Mouse (Mus musculus): ENCODE measurements around the gene Sh3glb2.

Gene Sh3glb2

GRCm38 (mm10) chr2:30342061-30342460 lies 17.1 kb downstream of the Sh3glb2 start:
- DNase-seq (ENCODE audit: low read depth, low spot score) = no peak

DNA sequence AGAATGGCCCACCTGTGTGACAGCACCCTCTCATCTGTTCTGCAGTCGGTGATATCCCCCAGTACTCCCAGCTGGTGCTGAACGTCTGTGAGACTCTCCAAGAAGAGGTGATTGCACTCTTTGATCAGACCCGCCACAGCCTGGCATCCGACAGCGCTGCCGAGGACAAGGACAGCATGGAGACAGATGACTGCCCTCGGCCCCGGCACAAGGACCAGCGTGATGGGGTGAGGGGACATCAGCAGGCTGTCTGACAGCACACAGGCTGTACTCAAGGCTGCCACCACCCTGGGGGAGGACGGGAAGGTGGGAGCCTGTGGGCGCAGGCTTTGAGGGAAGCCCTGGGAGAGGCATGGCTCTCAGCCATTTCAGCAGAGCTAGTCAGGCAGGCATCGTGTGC lies 22.0 kb downstream of the Sh3glb2 start:
- DNase-seq (ENCODE audit: low read depth, low spot score) = no peak

DNA sequence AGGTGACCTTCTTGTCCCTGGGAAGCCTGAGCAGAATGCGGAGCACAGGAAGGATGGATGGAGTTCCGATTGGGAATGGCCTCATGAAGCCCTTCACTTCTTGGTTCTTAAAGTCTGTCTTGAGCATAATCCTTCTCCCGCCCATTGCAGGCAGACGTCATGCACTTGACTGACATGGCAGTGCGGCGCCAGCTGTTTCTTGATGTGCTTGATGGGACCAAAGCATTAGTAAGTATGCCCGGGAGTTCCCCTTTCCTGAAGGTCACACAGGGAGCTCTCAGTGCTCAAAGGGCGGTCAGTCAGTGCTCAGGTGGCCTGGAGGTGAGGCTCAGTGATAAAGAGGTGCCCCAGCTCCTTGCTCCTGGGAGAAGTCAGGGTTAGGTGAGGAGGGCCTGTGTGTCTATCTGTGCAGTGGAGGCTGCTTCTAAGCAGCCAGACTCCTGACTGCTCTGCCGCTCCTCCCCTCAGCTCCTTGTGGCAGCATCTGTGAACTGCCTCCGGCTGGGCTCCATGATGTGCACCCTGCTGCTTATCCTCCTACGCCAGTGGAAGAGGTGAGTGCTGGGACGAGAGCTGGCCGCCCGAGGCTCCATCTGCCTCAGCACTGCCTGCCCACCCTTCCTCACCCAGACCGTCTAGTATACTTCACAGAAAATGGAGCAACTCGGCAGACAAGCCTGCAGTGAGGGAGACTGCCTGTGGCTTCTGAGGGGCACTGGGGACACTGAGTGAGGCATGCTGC lies 22.8 kb downstream of the Sh3glb2 start:
- DNase-seq (ENCODE audit: low read depth, low spot score) = no peak

DNA sequence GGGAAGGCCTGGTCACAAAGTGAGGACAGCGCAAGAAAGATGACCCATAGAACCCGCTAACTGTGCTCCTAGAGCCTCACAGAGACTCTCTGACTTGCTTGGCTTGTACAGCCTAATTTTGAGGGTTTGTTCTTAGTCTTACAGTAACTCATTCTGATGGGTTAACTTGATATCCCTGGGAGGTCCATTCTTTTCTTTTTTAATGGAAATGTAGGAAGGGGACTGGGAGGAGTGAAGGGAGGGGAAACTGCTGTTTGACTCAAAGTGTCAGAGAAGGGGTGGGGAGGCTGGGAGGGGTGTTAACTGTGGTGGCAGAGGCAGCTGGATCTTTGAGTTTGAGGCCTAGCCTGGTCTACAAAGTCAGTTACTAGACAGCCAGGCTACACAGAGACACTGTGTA lies 23.8 kb downstream of the Sh3glb2 start:
- DNase-seq (ENCODE audit: low read depth, low spot score) = no peak

DNA sequence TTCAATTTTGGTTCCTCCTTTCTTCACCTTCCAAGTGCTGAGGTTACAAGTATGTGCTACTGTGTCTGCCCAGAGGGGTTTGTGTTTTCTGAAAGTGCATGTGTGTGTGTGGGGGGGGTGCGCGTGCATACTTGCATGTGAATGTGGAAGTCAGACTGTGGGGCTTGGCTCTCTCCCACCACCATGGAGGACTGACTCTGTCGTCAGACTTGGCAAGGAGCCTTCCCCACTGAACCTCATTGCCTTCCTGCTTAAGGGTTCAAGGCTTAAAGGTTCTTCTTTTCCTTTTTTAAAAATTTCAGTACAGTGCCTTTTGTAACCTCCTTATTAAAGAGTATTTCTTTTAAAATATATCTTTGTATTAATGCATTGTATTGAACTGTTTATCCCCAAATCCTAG lies 30.3 kb downstream of the Sh3glb2 start:
- no peak for DNase-seq (ENCODE audit: low read depth, low spot score)

- no peak for DNase-seq (ENCODE audit: low read depth, low spot score)
Observed at GRCm38 (mm10) chr2:30327276-30327675, 31.9 kb downstream of the Sh3glb2 start.

- DNase-seq (ENCODE audit: low read depth, low spot score) = no peak
Observed at GRCm38 (mm10) chr2:30325296-30325695, 33.8 kb downstream of the Sh3glb2 start.

GRCm38 (mm10) chr2:30323111-30323510 lies 36.0 kb downstream of the Sh3glb2 start:
- no peak for DNase-seq (ENCODE audit: low read depth, low spot score)

- DNase-seq (ENCODE audit: low read depth, low spot score) = no peak
Observed at GRCm38 (mm10) chr2:30319260-30319659, 39.9 kb downstream of the Sh3glb2 start.

GRCm38 (mm10) chr2:30316955-30317354 lies 42.2 kb downstream of the Sh3glb2 start:
- DNase-seq (ENCODE audit: low read depth, low spot score) = no peak

- no peak for DNase-seq (ENCODE audit: low read depth, low spot score)
Observed at GRCm38 (mm10) chr2:30316136-30316535, 43.0 kb downstream of the Sh3glb2 start.

- no peak for DNase-seq (ENCODE audit: low read depth, low spot score)
Observed at GRCm38 (mm10) chr2:30311481-30311880, 47.7 kb downstream of the Sh3glb2 start.

- no peak for DNase-seq (ENCODE audit: low read depth, low spot score)
Observed at GRCm38 (mm10) chr2:30309351-30309750, 49.8 kb downstream of the Sh3glb2 start.

GRCm38 (mm10) chr2:30306087-30306486 lies 53.0 kb downstream of the Sh3glb2 start:
- no peak for DNase-seq (ENCODE audit: low read depth, low spot score)

GRCm38 (mm10) chr2:30299966-30300365 lies 59.2 kb downstream of the Sh3glb2 start:
- no peak for DNase-seq (ENCODE audit: low read depth, low spot score)

DNA sequence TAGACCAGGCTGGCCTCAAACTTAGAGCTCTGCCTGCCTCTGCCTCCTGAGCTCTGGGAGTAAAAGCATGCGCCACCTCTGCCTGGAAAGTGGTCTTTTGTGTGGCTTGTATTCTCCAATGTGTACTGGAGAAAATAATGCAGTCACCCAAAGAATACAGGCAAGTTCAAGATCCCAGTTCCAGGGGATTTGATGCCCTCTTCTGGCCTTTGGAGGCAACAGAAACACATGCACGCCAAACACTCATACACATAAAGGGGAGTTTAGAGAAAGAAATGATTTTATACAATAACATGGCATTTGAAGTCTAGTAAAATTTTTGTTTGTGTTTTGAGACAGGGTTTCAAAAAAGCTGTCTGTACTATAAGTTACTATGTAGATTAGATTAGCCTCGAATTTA lies 59.6 kb downstream of the Sh3glb2 start:
- no peak for DNase-seq (ENCODE audit: low read depth, low spot score)

Measured in forelimb bud, embryonic 11.5 days (tissue).